8 mouse cellular contexts compared by ENCODE assay signal in the genomic region with DNA sequence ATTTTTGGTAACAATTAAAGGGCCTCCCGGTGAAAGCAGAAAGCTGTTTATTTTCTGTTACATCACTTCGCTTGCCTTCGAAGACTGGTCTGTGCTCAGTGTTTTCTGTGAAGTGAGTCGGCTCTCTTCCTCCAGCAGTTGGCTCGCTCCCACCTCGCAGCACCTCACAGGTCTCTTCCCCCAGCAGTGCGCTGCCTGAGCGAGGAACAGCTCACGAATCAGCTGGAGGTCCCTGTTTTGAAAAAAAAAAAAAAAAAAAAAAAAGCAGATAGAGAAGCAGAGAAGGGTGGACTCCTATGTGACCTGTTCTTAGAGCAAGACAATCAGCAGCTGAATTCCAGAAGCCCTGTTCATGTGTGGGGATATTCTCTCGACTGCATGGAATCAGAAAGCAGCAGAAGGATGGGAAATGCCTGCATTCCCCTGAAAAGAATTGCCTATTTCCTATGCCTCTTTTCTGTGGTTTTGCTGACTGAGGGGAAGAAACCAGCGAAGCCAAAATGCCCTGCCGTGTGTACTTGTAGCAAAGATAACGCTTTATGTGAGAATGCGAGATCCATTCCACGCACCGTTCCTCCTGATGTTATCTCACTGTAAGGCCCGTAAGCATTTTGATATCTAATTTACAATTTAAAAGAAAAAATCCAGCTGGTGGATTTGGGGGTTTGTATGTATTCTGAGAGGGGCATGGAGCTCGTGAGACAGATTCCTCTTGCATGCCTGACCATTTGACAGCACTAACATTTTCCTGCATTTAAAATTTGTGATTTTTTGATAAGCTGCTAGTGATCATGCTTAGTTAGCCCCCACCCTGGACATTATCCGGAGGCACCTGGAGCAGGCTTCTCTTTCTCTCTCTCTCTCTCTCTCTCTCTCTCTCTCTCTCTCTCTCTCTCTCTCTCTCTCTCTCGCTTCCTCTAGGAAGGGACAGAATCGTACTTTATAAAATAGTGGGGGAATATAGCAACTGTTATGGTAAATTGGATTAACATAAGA. TPM values are rescaled to one million over a fixed set of nuclear protein-coding genes. Genes with fewer than 3 reads are reported as not detected.
A peak's percentile ranks its signal among the peaks of the same experiment; 100 is the strongest.
DNase-seq lines count a peak whose midpoint lies in the region; ATAC-seq and TF ChIP-seq lines count a peak whose summit lies in the region.

TSS of gene Lgi1 (plus strand) at position 32 of the 996 bp plus-strand sequence.

- peaks cover 3% of the 10 kb centered on the region; the same call in 1 of the 2 replicates for H3K4me1 ChIP-seq in heart, embryonic 10.5 days
- H3K4me1 ChIP-seq in bone marrow macrophage, adult 2 months (ENCODE audit: control insufficient read depth, insufficient read depth, low read length): no peaks in the 10 kb centered on the region
- peaks cover 23% of the 10 kb centered on the region for H3K4me1 ChIP-seq in forebrain, embryonic 12.5 days

- no peak for TF ChIP-seq POLR2A in bone marrow macrophage, adult 2 months (IDR thresholded peaks at IDR 0.05; ENCODE audit: borderline replicate concordance, low read depth, low read length)

- peak within 1 kb of the TSS; percentile 35 for H3K4me3 ChIP-seq in heart, embryonic 10.5 days
- peak within 1 kb of the TSS; percentile 15; the same call in 1 of the 2 replicates for H3K4me3 ChIP-seq in bone marrow macrophage, adult 2 months (ENCODE audit: insufficient read depth, low read length)
- H3K4me3 ChIP-seq in forebrain, embryonic 12.5 days (replicated peaks): peak within 1 kb of the TSS; percentile 8

- no peak within 1 kb of the TSS for H3K27ac ChIP-seq in heart, embryonic 10.5 days
- no peak within 1 kb of the TSS for H3K27ac ChIP-seq in bone marrow macrophage, adult 2 months (ENCODE audit: insufficient read depth, low read depth, low read length)
- H3K27ac ChIP-seq in forebrain, embryonic 12.5 days: 0 out of 2 replicates have a peak within 1 kb of the TSS, but pooled peaks have one; percentile 46

- TF ChIP-seq CTCF in bone marrow macrophage, adult 2 months (IDR thresholded peaks at IDR 0.05; ENCODE audit: low read depth, low read length): no peak

- no peaks in the 10 kb centered on the region for H3K36me3 ChIP-seq in heart, embryonic 10.5 days
- no peaks in the 10 kb centered on the region for H3K36me3 ChIP-seq in forebrain, embryonic 12.5 days (replicated peaks)

- intact Hi-C loops in heart, postnatal 25 days (cut with DNase I): no loop called here

- peak within 1 kb of the TSS; percentile 48 for H3K4me2 ChIP-seq in forebrain, embryonic 12.5 days

- DNase-seq in heart, embryonic 10.5 days (ENCODE audit: low spot score): no peak
- DNase-seq in heart, postnatal 25 days (ENCODE audit: low spot score): no peak
- DNase-seq in layer of hippocampus, postnatal 36 days: peak; percentile 45 to 55
- DNase-seq in right cerebral cortex, adult 18-20 months: peak; percentile 76
- DNase-seq in urinary bladder, postnatal 36 days (ENCODE audit: low spot score in 2 of 2): no peak
- no peak for DNase-seq in B cell, adult 2 months

- 0 out of 2 replicates have a peak, but pooled peaks have one; percentile 40 for ATAC-seq in forebrain, embryonic 12.5 days (ENCODE audit: low FRiP score)

- H3K9me3 ChIP-seq in heart, embryonic 10.5 days: no peaks in the 10 kb centered on the region
- H3K9me3 ChIP-seq in forebrain, embryonic 12.5 days: no peaks in the 10 kb centered on the region

- peaks cover 6% of the 10 kb centered on the region; the same call in 1 of the 2 replicates for H3K27me3 ChIP-seq in heart, embryonic 10.5 days (ENCODE audit: insufficient read depth, poor library complexity, severe bottlenecking)
- H3K27me3 ChIP-seq in forebrain, embryonic 12.5 days: peaks cover 20% of the 10 kb centered on the region; the same call in 1 of the 2 replicates

- H3K9ac ChIP-seq in forebrain, embryonic 12.5 days: peak within 1 kb of the TSS; percentile 21; the same call in 1 of the 2 replicates

- WGBS in heart, embryonic 10.5 days: 26% methylated on average over 21 of the region's 21 CpGs
- WGBS in forebrain, embryonic 12.5 days: 25% methylated on average over 21 of the region's 21 CpGs

RNA-seq across cellular contexts. Expression of gene Lgi1, which starts in this region (rescaled TPM):
- polyA plus RNA-seq in heart, embryonic 10.5 days (2016; fragmentation: Nextera tagmentation; extraction: Ambion mirVana): 0.16 and 0.38 TPM in 2 replicates
- 1 to 10 TPM; 2.9 to 5.0 TPM for total RNA-seq in heart, postnatal 25 days (2021)
- polyA plus RNA-seq in bone marrow macrophage, adult 2 months (2012; ENCODE audit: insufficient read depth, insufficient read length, missing spikeins): 1.2 and 3.0 TPM in 2 replicates
- polyA plus RNA-seq in forebrain, embryonic 12.5 days (2016; fragmentation: Nextera tagmentation; extraction: Ambion mirVana): 2.1 and 2.4 TPM in 2 replicates
- 100 to 1,000 TPM; 189 to 201 TPM for total RNA-seq in layer of hippocampus, postnatal 36 days (2021)

Comparison
In these comparisons a context has a peak if more than half of its experiments do, and no peak if none do; other contexts are left out.
1. RNA of gene Lgi1 (total RNA-seq): 189 to 201 TPM in layer of hippocampus, postnatal 36 days; 2.9 to 5.0 TPM in heart, postnatal 25 days; every median in the first group is over 10 times any median in the second.
2. DNase-seq: peak in layer of hippocampus, postnatal 36 days (2 of 2) and right cerebral cortex, adult 18-20 months (single experiment); none in heart, embryonic 10.5 days (single experiment), heart, postnatal 25 days (single experiment), urinary bladder, postnatal 36 days (0 of 2) and B cell, adult 2 months (0 of 2).
3. Peak in every context shown above with its lines, with median percentiles within 50 percentile points of each other: H3K4me3 ChIP-seq.